Mouse (Mus musculus): ENCODE measurements around the gene Atp6v0a4.

GRCm38 (mm10) chr6:38007459-38007858, 116.9 kb downstream of the Atp6v0a4 start:
- TF ChIP-seq CTCF (IDR thresholded peaks at IDR 0.05; ENCODE audit: insufficient read depth, low read depth, low read length) = no peak
- no peak for TF ChIP-seq POLR2A (IDR thresholded peaks at IDR 0.05; ENCODE audit: insufficient read depth, low read depth, low read length)
